Mouse (Mus musculus): ENCODE data around the gene Rab11fip2. TPM values are rescaled to one million over a fixed set of nuclear protein-coding genes. Genes with fewer than 3 reads are reported as not detected.

The Rab11fip2 gene
- polyA plus RNA-seq (2015; fragmentation: Nextera tagmentation; extraction: Ambion mirVana): 9.8 and 10.1 TPM in 2 replicates

- Histone ChIP-seq H3K4me2 (peak within 1 kb of the TSS; percentile 87), H3K4me1 (replicated peaks) (peaks cover 29% of the 10 kb centered on the region), H3K9ac (peak within 1 kb of the TSS; percentile 75), H3K36me3 (no peaks in the 10 kb centered on the region), H3K9me3 (no peaks in the 10 kb centered on the region), H3K27me3 (no peaks in the 10 kb centered on the region), H3K4me3 (peak within 1 kb of the TSS; percentile 60), H3K27ac (replicated peaks) (peak within 1 kb of the TSS; percentile 90)
- peak; percentile 98 for ATAC-seq (ENCODE audit: low FRiP score, low read depth)
- WGBS: under 1% methylated on average over 61 of the region's 72 CpGs
Observed at GRCm38 (mm10) chr19:59943322-59943871, at the start of gene Rab11fip2. Gene Rab11fip2 (minus strand): TSS chr19:59943654.

GRCm38 (mm10) chr19:59981588-59981987 lies 38.1 kb upstream of the Rab11fip2 start:
- H3K27ac ChIP-seq (replicated peaks): no peak overlapping the region
- 87% methylated on average over 1 of the region's 1 CpGs for WGBS
- no peak overlapping the region for H3K4me2 ChIP-seq
- no peak overlapping the region for H3K4me3 ChIP-seq
- H3K27me3 ChIP-seq: no peaks in the 10 kb centered on the region
- no peaks in the 10 kb centered on the region for H3K4me1 ChIP-seq (replicated peaks)
- no peak for ATAC-seq (ENCODE audit: low FRiP score, low read depth)
- H3K9me3 ChIP-seq: no peaks in the 10 kb centered on the region
- no peak overlapping the region for H3K9ac ChIP-seq
- H3K36me3 ChIP-seq: no peaks in the 10 kb centered on the region

- no peak overlapping the region for H3K4me3 ChIP-seq
- 83% methylated on average over 3 of the region's 3 CpGs for WGBS
- no peaks in the 10 kb centered on the region for H3K4me1 ChIP-seq (replicated peaks)
- no peaks in the 10 kb centered on the region for H3K36me3 ChIP-seq
- H3K9ac ChIP-seq: no peak overlapping the region
- no peak overlapping the region for H3K4me2 ChIP-seq
- no peaks in the 10 kb centered on the region for H3K9me3 ChIP-seq
- no peaks in the 10 kb centered on the region for H3K27me3 ChIP-seq
- H3K27ac ChIP-seq (replicated peaks): no peak overlapping the region
- no peak for ATAC-seq (ENCODE audit: low FRiP score, low read depth)
Observed at GRCm38 (mm10) chr19:59954936-59955335, 11.5 kb upstream of the Rab11fip2 start.

GRCm38 (mm10) chr19:59949731-59950130 lies 6.3 kb upstream of the Rab11fip2 start:
- WGBS: 89% methylated on average over 5 of the region's 5 CpGs
- Histone ChIP-seq H3K27ac (replicated peaks) (no peak overlapping the region), H3K4me3 (no peak overlapping the region), H3K4me2 (no peak overlapping the region), H3K9me3 (no peaks in the 10 kb centered on the region), H3K9ac (no peak overlapping the region), H3K4me1 (replicated peaks) (no peaks in the 10 kb centered on the region), H3K27me3 (no peaks in the 10 kb centered on the region), H3K36me3 (no peaks in the 10 kb centered on the region)
- ATAC-seq (ENCODE audit: low FRiP score, low read depth): no peak

- no peaks in the 10 kb centered on the region for H3K27me3 ChIP-seq
- H3K4me1 ChIP-seq (replicated peaks): peaks cover 29% of the 10 kb centered on the region
- peak overlapping the region; percentile 60 for H3K4me3 ChIP-seq
- H3K9me3 ChIP-seq: no peaks in the 10 kb centered on the region
- peak overlapping the region; percentile 87 for H3K4me2 ChIP-seq
- 1% methylated on average over 23 of the region's 27 CpGs for WGBS
- peak; percentile 83 for ATAC-seq (ENCODE audit: low FRiP score, low read depth)
- H3K9ac ChIP-seq: peak overlapping the region; percentile 75
- H3K36me3 ChIP-seq: no peaks in the 10 kb centered on the region
- peak overlapping the region; percentile 90 for H3K27ac ChIP-seq (replicated peaks)
Observed at GRCm38 (mm10) chr19:59942716-59943321, 635 bp downstream of the Rab11fip2 start.

GRCm38 (mm10) chr19:59939711-59940110 lies 3.7 kb downstream of the Rab11fip2 start:
- Histone ChIP-seq H3K36me3 (0 out of 2 replicates have a peak, but pooled peaks cover 5% of the 10 kb centered on the region), H3K4me3 (no peak overlapping the region), H3K4me2 (0 out of 2 replicates have a peak overlapping the region, but pooled peaks have one; percentile 28), H3K27ac (replicated peaks) (no peak overlapping the region), H3K9me3 (no peaks in the 10 kb centered on the region), H3K4me1 (replicated peaks) (peaks cover 29% of the 10 kb centered on the region), H3K9ac (no peak overlapping the region), H3K27me3 (no peaks in the 10 kb centered on the region)
- 74% methylated on average over 5 of the region's 5 CpGs for WGBS
- ATAC-seq (ENCODE audit: low FRiP score, low read depth): no peak

- WGBS: 88% methylated on average over 10 of the region's 10 CpGs
- no peak overlapping the region for H3K9ac ChIP-seq
- 0 out of 2 replicates have a peak, but pooled peaks cover 5% of the 10 kb centered on the region for H3K36me3 ChIP-seq
- H3K4me3 ChIP-seq: no peak overlapping the region
- no peak overlapping the region for H3K27ac ChIP-seq (replicated peaks)
- no peaks in the 10 kb centered on the region for H3K9me3 ChIP-seq
- H3K27me3 ChIP-seq: no peaks in the 10 kb centered on the region
- no peaks in the 10 kb centered on the region for H3K4me1 ChIP-seq (replicated peaks)
- no peak overlapping the region for H3K4me2 ChIP-seq
- ATAC-seq (ENCODE audit: low FRiP score, low read depth): no peak
Observed at GRCm38 (mm10) chr19:59932085-59932484, 11.4 kb downstream of the Rab11fip2 start.

- no peak overlapping the region for H3K9ac ChIP-seq
- no peaks in the 10 kb centered on the region for H3K9me3 ChIP-seq
- H3K4me1 ChIP-seq (replicated peaks): no peaks in the 10 kb centered on the region
- no peak overlapping the region for H3K4me3 ChIP-seq
- H3K36me3 ChIP-seq: no peaks in the 10 kb centered on the region
- H3K27ac ChIP-seq (replicated peaks): no peak overlapping the region
- H3K27me3 ChIP-seq: no peaks in the 10 kb centered on the region
- ATAC-seq (ENCODE audit: low FRiP score, low read depth): no peak
- WGBS: 73% methylated on average over 4 of the region's 4 CpGs
- no peak overlapping the region for H3K4me2 ChIP-seq
Observed at GRCm38 (mm10) chr19:59928672-59929071, 14.8 kb downstream of the Rab11fip2 start.

GRCm38 (mm10) chr19:59926125-59926524 lies 17.3 kb downstream of the Rab11fip2 start:
- H3K9ac ChIP-seq: no peak overlapping the region
- no peak for ATAC-seq (ENCODE audit: low FRiP score, low read depth)
- H3K36me3 ChIP-seq: no peaks in the 10 kb centered on the region
- H3K4me1 ChIP-seq (replicated peaks): no peaks in the 10 kb centered on the region
- WGBS: 91% methylated on average over 1 of the region's 1 CpGs
- no peak overlapping the region for H3K27ac ChIP-seq (replicated peaks)
- no peaks in the 10 kb centered on the region for H3K27me3 ChIP-seq
- no peak overlapping the region for H3K4me3 ChIP-seq
- no peak overlapping the region for H3K4me2 ChIP-seq
- H3K9me3 ChIP-seq: no peaks in the 10 kb centered on the region

GRCm38 (mm10) chr19:59920846-59921245 lies 22.6 kb downstream of the Rab11fip2 start:
- no peak for ATAC-seq (ENCODE audit: low FRiP score, low read depth)
- WGBS: 78% methylated on average over 3 of the region's 3 CpGs
- no peaks in the 10 kb centered on the region for H3K36me3 ChIP-seq
- no peaks in the 10 kb centered on the region; the same call in 1 of the 2 replicates for H3K4me1 ChIP-seq (replicated peaks)
- no peak overlapping the region for H3K4me3 ChIP-seq
- H3K27ac ChIP-seq (replicated peaks): no peak overlapping the region
- H3K9ac ChIP-seq: no peak overlapping the region
- H3K27me3 ChIP-seq: no peaks in the 10 kb centered on the region
- H3K9me3 ChIP-seq: no peaks in the 10 kb centered on the region
- no peak overlapping the region for H3K4me2 ChIP-seq

- H3K4me3 ChIP-seq: no peak overlapping the region
- H3K9me3 ChIP-seq: no peaks in the 10 kb centered on the region
- 92% methylated on average over 2 of the region's 2 CpGs for WGBS
- H3K27ac ChIP-seq (replicated peaks): no peak overlapping the region
- H3K27me3 ChIP-seq: no peaks in the 10 kb centered on the region
- no peak overlapping the region for H3K4me2 ChIP-seq
- H3K9ac ChIP-seq: no peak overlapping the region
- H3K4me1 ChIP-seq (replicated peaks): no peaks in the 10 kb centered on the region; the same call in 1 of the 2 replicates
- no peak for ATAC-seq (ENCODE audit: low FRiP score, low read depth)
- H3K36me3 ChIP-seq: no peaks in the 10 kb centered on the region
Observed at GRCm38 (mm10) chr19:59917901-59918613, 25.4 kb downstream of the Rab11fip2 start.

- Histone ChIP-seq H3K4me1 (replicated peaks) (no peaks in the 10 kb centered on the region), H3K9ac (no peak overlapping the region), H3K36me3 (peaks cover 3% of the 10 kb centered on the region), H3K4me2 (no peak overlapping the region), H3K9me3 (no peaks in the 10 kb centered on the region), H3K4me3 (no peak overlapping the region), H3K27ac (replicated peaks) (no peak overlapping the region), H3K27me3 (no peaks in the 10 kb centered on the region)
- 53% methylated on average over 4 of the region's 4 CpGs for WGBS
- ATAC-seq (ENCODE audit: low FRiP score, low read depth): no peak
Observed at GRCm38 (mm10) chr19:59911554-59911953, 31.9 kb downstream of the Rab11fip2 start.

Data from hindbrain, embryonic 15.5 days (tissue).